Mouse (Mus musculus) CH12.LX (cell line): ENCODE data around the gene Cers4. TPM values are rescaled to one million over a fixed set of nuclear protein-coding genes. Genes with fewer than 3 reads are reported as not detected.
A peak's percentile ranks its signal among the peaks of the same experiment; 100 is the strongest.

Experiments used
- DNase-seq: peaks from one replicate; pipeline ENCODE4 v3.0.0-alpha.2; 2013; ENCODE audit errors: extremely low read depth
- H3K27ac ChIP-seq: 2 replicates; pipeline ENCODE4 v1.5.1; 2012; ENCODE audit warnings: low read depth, mild to moderate bottlenecking, control low read depth, moderate library complexity; ENCODE audit not compliant: insufficient read depth
- H3K27me3 ChIP-seq: replicated peaks from 2 replicates; pipeline ENCODE3; 2012; ENCODE audit warnings: inconsistent platforms
- H3K36me3 ChIP-seq, 2 experiments: replicated peaks in 1 of 2; 2 replicates each; pipeline versions ENCODE3 to v1.6.1; 2012; ENCODE audit warnings: inconsistent platforms in 1 of 2, low read length in 1 of 2, mild to moderate bottlenecking in 1 of 2, mixed read lengths in 1 of 2, moderate library complexity in 1 of 2; ENCODE audit not compliant: control insufficient read depth in 1 of 2, insufficient read depth in 1 of 2
- H3K4me1 ChIP-seq, 2 experiments: 2 replicates each; pipeline ENCODE4 v1.6.1; 2012; ENCODE audit warnings: inconsistent platforms in 1 of 2, moderate library complexity in 1 of 2; ENCODE audit not compliant: insufficient read depth in 2 of 2, control insufficient read depth in 1 of 2
- H3K4me2 ChIP-seq: 2 replicates; pipeline ENCODE4 v1.6.1; 2012; ENCODE audit warnings: low read depth, mild to moderate bottlenecking, control low read depth; ENCODE audit not compliant: poor library complexity, insufficient read depth, severe bottlenecking
- H3K4me3 ChIP-seq, 3 experiments: fragments of 150-350 bp in 1 of 3; sonication (generic) in 1 of 3; replicated peaks in 1 of 3; 2 replicates each; pipeline versions ENCODE3 to v1.5.1; 2011 to 2012; ENCODE audit warnings: low read depth in 2 of 3, low read length in 2 of 3, mild to moderate bottlenecking in 2 of 3, moderate library complexity in 2 of 3, control low read depth in 1 of 3, improper control_type of control experiment in 1 of 3, inconsistent platforms in 1 of 3, mixed read lengths in 1 of 3; ENCODE audit not compliant: poor library complexity in 1 of 3
- H3K79me2 ChIP-seq: replicated peaks from 2 replicates; pipeline ENCODE4 v1.6.1; 2012; ENCODE audit warnings: mild to moderate bottlenecking, moderate library complexity; ENCODE audit not compliant: control insufficient read depth, poor library complexity, insufficient read depth, severe bottlenecking; ENCODE audit errors: extremely low read depth
- H3K9ac ChIP-seq: 2 replicates; pipeline ENCODE4 v1.6.1; 2012; ENCODE audit warnings: low read depth, mild to moderate bottlenecking, control low read depth, moderate library complexity; ENCODE audit not compliant: insufficient read depth
- H3K9me3 ChIP-seq: replicated peaks from 2 replicates; pipeline ENCODE3; 2012; ENCODE audit warnings: low read length, inconsistent platforms, mixed read lengths
- BHLHE40 ChIP-seq: IDR thresholded peaks from 2 replicates; pipeline ENCODE4 v1.6.1; 2011; ENCODE audit warnings: mild to moderate bottlenecking, low read depth, low read length, improper control_type of control experiment
- CTCF ChIP-seq, 2 experiments: IDR thresholded peaks in 1 of 2; conservative IDR thresholded peaks in 1 of 2; 2 replicates each; pipeline ENCODE4 v1.5.1; 2011 to 2012; ENCODE audit warnings: low read depth in 2 of 2, low read length in 2 of 2, improper control_type of control experiment in 1 of 2, inconsistent platforms in 1 of 2, mild to moderate bottlenecking in 1 of 2, moderate library complexity in 1 of 2
- E2F4 ChIP-seq: IDR thresholded peaks from 2 replicates; pipeline ENCODE4 v1.6.1; 2011; ENCODE audit warnings: low read depth, low read length, improper control_type of control experiment; ENCODE audit not compliant: insufficient replicate concordance
- EP300 ChIP-seq: IDR thresholded peaks from 2 replicates; pipeline ENCODE4 v1.6.1; 2011; ENCODE audit warnings: low read length, improper control_type of control experiment
- ETS1 ChIP-seq: conservative IDR thresholded peaks from 2 replicates; pipeline ENCODE4 v1.6.1; 2012; ENCODE audit warnings: low read depth, mild to moderate bottlenecking, inconsistent platforms, low read length, improper control_type of control experiment, moderate library complexity
- HCFC1 ChIP-seq: IDR thresholded peaks from 2 replicates; pipeline ENCODE4 v1.6.1; 2012; ENCODE audit warnings: low read depth, mild to moderate bottlenecking, inconsistent platforms, low read length, improper control_type of control experiment
- IRF4 ChIP-seq: IDR thresholded peaks from 2 replicates; pipeline ENCODE4 v1.6.1; 2014; ENCODE audit warnings: low read depth, mild to moderate bottlenecking, inconsistent platforms, low read length, improper control_type of control experiment
- JUND ChIP-seq: conservative IDR thresholded peaks from 2 replicates; pipeline ENCODE4 v1.6.1; 2011; ENCODE audit warnings: low read depth, low read length, improper control_type of control experiment
- MAFK ChIP-seq: IDR thresholded peaks from 2 replicates; pipeline ENCODE4 v1.6.1; 2011; ENCODE audit warnings: low read length, improper control_type of control experiment; ENCODE audit not compliant: insufficient replicate concordance
- MAZ ChIP-seq: IDR thresholded peaks from 2 replicates; pipeline ENCODE4 v1.6.1; 2012; ENCODE audit warnings: low read depth, mild to moderate bottlenecking, inconsistent platforms, low read length, improper control_type of control experiment, moderate library complexity
- MXI1 ChIP-seq: IDR thresholded peaks from 2 replicates; pipeline ENCODE4 v1.6.1; 2011; ENCODE audit warnings: mild to moderate bottlenecking, low read depth, low read length, improper control_type of control experiment
- NRF1 ChIP-seq: IDR thresholded peaks from 2 replicates; pipeline ENCODE4 v1.6.1; 2014; ENCODE audit warnings: low read depth, mild to moderate bottlenecking, inconsistent platforms, low read length, improper control_type of control experiment, moderate library complexity
- POLR2A ChIP-seq: IDR thresholded peaks from 2 replicates; pipeline ENCODE4 v1.6.1; 2011; ENCODE audit warnings: low read depth, mild to moderate bottlenecking, improper control_type of control experiment, low read length
- POLR2AphosphoS2 ChIP-seq: IDR thresholded peaks from 2 replicates; pipeline ENCODE4 v1.6.1; 2011; ENCODE audit warnings: low read depth, low read length, improper control_type of control experiment
- RAD21 ChIP-seq: IDR thresholded peaks from 2 replicates; pipeline ENCODE4 v1.6.1; 2011; ENCODE audit warnings: low read depth, mild to moderate bottlenecking, low read length, improper control_type of control experiment, moderate library complexity
- RCOR1 ChIP-seq: conservative IDR thresholded peaks from 2 replicates; pipeline ENCODE4 v1.6.1; 2012; ENCODE audit warnings: low read depth, mild to moderate bottlenecking, inconsistent platforms, low read length, improper control_type of control experiment
- SIN3A ChIP-seq: IDR thresholded peaks from 2 replicates; pipeline ENCODE4 v1.6.1; 2012; ENCODE audit warnings: low read length, improper control_type of control experiment, inconsistent platforms
- SMC3 ChIP-seq: IDR thresholded peaks from 2 replicates; pipeline ENCODE4 v1.6.1; 2011; ENCODE audit warnings: low read depth, low read length, improper control_type of control experiment
- UBTF ChIP-seq: IDR thresholded peaks from 2 replicates; pipeline ENCODE4 v1.6.1; 2012; ENCODE audit warnings: low read depth, mild to moderate bottlenecking, inconsistent platforms, low read length, improper control_type of control experiment, moderate library complexity
- USF2 ChIP-seq: conservative IDR thresholded peaks from 2 replicates; pipeline ENCODE4 v1.6.1; 2011; ENCODE audit warnings: low read depth, low read length, improper control_type of control experiment
- ZMIZ1 ChIP-seq: IDR thresholded peaks from 2 replicates; pipeline ENCODE4 v1.6.1; 2012; ENCODE audit warnings: low read depth, mild to moderate bottlenecking, inconsistent platforms, low read length, improper control_type of control experiment
- dilution Hi-C: fragments of 300-500 bp; cut with MboI; formaldehyde crosslinking; loops from 2 replicates; pipeline ENCODE4 v1.14.3; 2020; ENCODE audit warnings: low sequenced_read_pairs; ENCODE audit not compliant: extremely low pct_unique_long_range_greater_than_20kb, extremely low pct_ligation_motif_present
- in situ Hi-C: fragments of 300-500 bp; cut with MboI; formaldehyde crosslinking; loops from 3 replicates; pipeline ENCODE4 v1.14.3; 2019; ENCODE audit warnings: low sequenced_read_pairs, low pct_ligation_motif_present, low pct_unique_long_range_greater_than_20kb, mixed read lengths
- polyA plus RNA-seq: library from polyadenylated mRNA; unstranded; fragments of >175 nt; gene quantifications from 2 replicates; pipeline ENCODE4 v1.2.1, GENCODE M21; 2012; ENCODE audit warnings: low read depth; ENCODE audit not compliant: insufficient read length
- total RNA-seq, 2 experiments: library from RNA; depleted of rRNA; stranded (reverse); fragments of 300-350 nt in 1 of 2; fragments of >200 nt in 1 of 2; gene quantifications; 2 replicates each; pipeline ENCODE4 v1.2.3; 2012 to 2014

Cers4 gene
- total and polyA plus RNA-seq, 3 experiments: 11.4 to 13.3 (median 11.9) TPM

- Histone ChIP-seq H3K4me2 (no peak overlapping the region), H3K4me3 (no peak overlapping the region), H3K9ac (no peak overlapping the region), H3K79me2 (no peaks in the 10 kb centered on the region; the same call in 1 of the 2 replicates), H3K27ac (no peak overlapping the region), H3K9me3 (no peaks in the 10 kb centered on the region), H3K27me3 (no peaks in the 10 kb centered on the region), H3K4me1 (peaks cover 5 to 13% of the 10 kb centered on the region in 2 experiments; a peak in 3 of 4 replicates)
- dilution Hi-C loops: no loop called here
- DNase-seq: no peak
- TF ChIP-seq MAZ (no peak), JUND (no peak), E2F4 (no peak), IRF4 (no peak), CTCF (conservative IDR thresholded peaks at IDR 0.05 in 1 of 2, IDR thresholded peaks at IDR 0.05 in 1 of 2; ENCODE audit: low read depth in 2 of 2, low read length in 2 of 2) (no peak), MXI1 (no peak), SIN3A (no peak), POLR2AphosphoS2 (no peak), UBTF (no peak), NRF1 (no peak), MAFK (no peak)
- TF ChIP-seq, all 38 proteins: peak for 0
- H3K36me3 ChIP-seq: peaks cover 0 to 21% of the 10 kb centered on the region in 2 experiments
- in situ Hi-C loops: loop anchor here (25.0 kb wide), 1 partner anchor 343 kb away; the partner anchor contains the start of gene Evi5l
Observed at GRCm38 (mm10) chr8:4505364-4505763, 12.5 kb downstream of the Cers4 start.

- Histone ChIP-seq H3K27ac (no peak overlapping the region), H3K4me3 (no peak overlapping the region), H3K4me1 (peaks cover 5 to 13% of the 10 kb centered on the region in 2 experiments; a peak in 3 of 4 replicates), H3K27me3 (no peaks in the 10 kb centered on the region), H3K36me3 (peaks cover 0 to 16% of the 10 kb centered on the region in 2 experiments), H3K9ac (no peak overlapping the region), H3K4me2 (no peak overlapping the region; the same call in 1 of the 2 replicates), H3K79me2 (no peaks in the 10 kb centered on the region; the same call in 1 of the 2 replicates), H3K9me3 (no peaks in the 10 kb centered on the region)
- dilution Hi-C loops: no loop called here
- TF ChIP-seq EP300 (peak; percentile 33; the same call in 1 of the 2 replicates), ETS1 (peak; percentile 48; the same call in 1 of the 2 replicates), POLR2A (no peak)
- no peak for DNase-seq
- in situ Hi-C loops: loop anchor here (25.0 kb wide), 1 partner anchor 345 kb away; the partner anchor contains the start of gene Evi5l
Observed at GRCm38 (mm10) chr8:4507527-4507926, 14.7 kb downstream of the Cers4 start.

GRCm38 (mm10) chr8:4510824-4511223 lies 18.0 kb downstream of the Cers4 start:
- in situ Hi-C loops (loop anchor here (10.0 to 25.0 kb wide), 2 partner anchors 96 to 349 kb away; partner anchors contain the start of gene Evi5l), dilution Hi-C loops (no loop called here)
- peak in 1 of 2 experiments; percentile 52; a peak in 2 of 4 replicates for TF ChIP-seq CTCF (conservative IDR thresholded peaks at IDR 0.05 in 1 of 2, IDR thresholded peaks at IDR 0.05 in 1 of 2; ENCODE audit: low read depth in 2 of 2, low read length in 2 of 2)
- TF ChIP-seq BHLHE40: no peak
- TF ChIP-seq USF2: no peak
- TF ChIP-seq JUND: no peak
- no peak for TF ChIP-seq ZMIZ1
- TF ChIP-seq EP300: no peak
- TF ChIP-seq E2F4: no peak
- TF ChIP-seq POLR2AphosphoS2: no peak
- no peak for TF ChIP-seq RCOR1
- TF ChIP-seq RAD21: peak; percentile 24
- TF ChIP-seq HCFC1: no peak
- TF ChIP-seq UBTF: no peak
- TF ChIP-seq SMC3: 0 out of 2 replicates have a peak, but pooled peaks have one; percentile 28
- Histone ChIP-seq H3K9me3 (no peaks in the 10 kb centered on the region), H3K27ac (no peak overlapping the region), H3K9ac (no peak overlapping the region), H3K79me2 (no peaks in the 10 kb centered on the region), H3K4me2 (no peak overlapping the region), H3K4me1 (peaks cover 5 to 13% of the 10 kb centered on the region in 2 experiments; a peak in 3 of 4 replicates), H3K4me3 (no peak overlapping the region), H3K27me3 (no peaks in the 10 kb centered on the region), H3K36me3 (peaks cover 0 to 19% of the 10 kb centered on the region in 2 experiments)
- no peak for DNase-seq
